Mouse (Mus musculus) E14TG2a.4 (cell line): ENCODE measurements around the gene Slc43a1.

Experiments used
- CTCF ChIP-seq: conservative IDR thresholded peaks from 2 replicates; pipeline ENCODE4 v1.5.1; 2014; ENCODE audit warnings: low read length
- POU5F1 ChIP-seq: IDR thresholded peaks from 2 replicates; pipeline ENCODE4 v1.6.1; 2014; ENCODE audit warnings: low read length, borderline replicate concordance

DNA sequence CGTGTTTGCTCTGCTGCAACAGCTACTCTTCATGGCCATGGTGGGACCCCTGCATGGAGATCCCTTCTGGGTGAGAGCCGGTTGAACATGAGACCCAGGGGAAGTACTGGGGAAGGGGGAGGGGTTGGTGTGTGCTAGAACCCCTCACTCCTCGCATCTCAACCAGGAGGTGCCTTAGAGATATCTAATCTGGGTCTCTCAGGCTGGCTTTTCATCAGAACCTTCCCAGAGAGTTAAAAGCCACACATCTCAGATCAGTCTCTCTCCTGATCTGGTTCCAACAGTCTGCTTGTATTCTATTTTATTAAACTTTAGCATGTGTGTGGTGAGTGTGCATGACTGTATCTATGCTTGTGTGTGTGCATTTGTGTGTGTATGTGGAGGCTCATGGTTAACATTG, 22.8 kb downstream of the Slc43a1 start:
- TF ChIP-seq POU5F1 (no peak), CTCF (no peak)
